Mouse (Mus musculus): Measurements from ENCODE around the gene Ppp1r11.

DNA sequence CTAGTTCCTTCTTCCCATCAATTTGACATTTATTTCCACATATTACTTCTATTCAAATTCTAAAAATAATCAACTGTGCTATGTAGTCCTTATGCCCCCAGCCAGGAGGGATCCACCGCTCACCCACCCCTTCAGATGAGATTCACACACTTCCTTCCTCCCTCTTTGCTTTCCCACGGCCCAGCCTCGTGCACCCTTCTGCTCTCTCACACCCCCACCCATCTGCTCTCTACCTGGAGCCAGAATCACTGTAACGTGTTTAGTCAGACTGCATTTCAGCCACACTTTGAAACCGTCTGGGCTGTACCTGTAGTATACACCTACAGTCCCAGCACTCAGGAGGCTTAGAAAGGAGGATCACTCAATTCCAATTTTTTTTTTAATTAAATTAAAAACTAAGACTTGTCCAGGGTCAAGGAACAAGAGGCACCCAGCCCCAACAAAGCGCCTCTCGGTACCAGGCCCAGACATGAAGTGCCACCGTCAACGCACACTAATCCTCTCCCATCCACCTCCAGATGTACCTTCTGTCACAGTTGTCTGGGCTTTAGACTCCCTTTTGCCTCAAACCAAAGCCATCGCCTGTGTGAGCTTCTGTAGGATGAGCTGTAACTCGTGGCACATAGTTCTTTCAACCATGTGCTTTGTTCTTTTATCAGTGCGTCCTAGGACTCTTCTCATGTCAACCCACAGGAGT is 22.2 kb downstream of the Ppp1r11 start:
- TF ChIP-seq POLR2A (IDR thresholded peaks at IDR 0.05; ENCODE audit: borderline replicate concordance, control insufficient read depth, low read depth, low read length) (no peak), CTCF (IDR thresholded peaks at IDR 0.05; ENCODE audit: control insufficient read depth, insufficient read depth, low read length) (no peak)

Data from bone marrow, adult 2 months (tissue).